ENCODE assay signal across 27 mouse cellular contexts in the genomic region with DNA sequence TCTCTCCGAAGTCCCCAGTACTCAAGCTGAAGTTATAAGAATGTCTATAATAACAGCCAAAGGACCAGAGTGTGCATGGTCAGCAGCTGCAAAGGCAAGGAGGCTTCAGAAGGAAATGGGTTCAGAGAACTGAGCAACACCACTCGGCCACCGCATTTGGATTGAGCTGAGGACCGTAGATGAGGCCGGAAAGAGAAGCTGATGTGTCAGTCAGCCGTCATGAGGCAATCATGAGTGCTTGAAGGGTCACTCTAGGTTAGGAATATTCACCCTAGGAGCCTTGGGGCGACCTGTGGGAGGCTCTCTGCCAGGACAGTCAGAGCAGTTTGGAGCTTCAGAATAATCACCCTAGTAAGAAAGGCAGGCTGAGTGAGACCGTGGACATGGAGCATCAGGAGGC. TPM values are rescaled to one million over a fixed set of nuclear protein-coding genes. Genes with fewer than 3 reads are reported as not detected.
A peak's percentile ranks its signal among the peaks of the same experiment; 100 is the strongest.
DNase-seq lines count a peak whose midpoint lies in the region; ATAC-seq and TF ChIP-seq lines count a peak whose summit lies in the region.
"Had no signal": no experiment of that assay in that cellular context is flagged by ENCODE, and none has a peak within 500 bp of the region (broad histone marks: within the 10 kb centered on the region; RNA-seq: fewer than 3 reads in every experiment).

No protein-coding gene starts in this region.

- no peak overlapping the region for H3K4me2 ChIP-seq in liver, embryonic 15.5 days
- H3K4me2 ChIP-seq: limb, embryonic 12.5 days; lung, embryonic 15.5 days; midbrain, embryonic 13.5 days; neural tube, embryonic 13.5 days had no signal

- DNase-seq in gastrocnemius, adult 2 months: peak; percentile 22
- DNase-seq in gastrocnemius, postnatal 4 days (ENCODE audit: low spot score in 2 of 2): no peak
- no peak for DNase-seq in spleen, adult 2 months (ENCODE audit: low read depth in 1 of 2, low spot score in 2 of 2)
- no peak for DNase-seq in spleen, adult 18-20 months
- DNase-seq in cerebellum, adult 9-11 months: no peak
- no peak for DNase-seq in kidney, postnatal 10 days
- DNase-seq: adrenal gland, postnatal 36 days; cerebellum, postnatal 10 days; embryo, embryonic 11 days; kidney, adult 11 months; lung, postnatal 4 days had no signal

- ATAC-seq in liver, embryonic 15.5 days (ENCODE audit: insufficient read depth): peak; percentile 47
- 0 out of 2 replicates have a peak, but pooled peaks have one; percentile 9 for ATAC-seq in monocyte, adult 5-6 weeks (replicated peaks; ENCODE audit: insufficient number of reproducible peaks, low FRiP score, low TSS enrichment, poor library complexity, severe bottlenecking)
- ATAC-seq: forebrain, embryonic 16.5 days; midbrain, embryonic 13.5 days had no signal

- no peaks in the 10 kb centered on the region for H3K9me3 ChIP-seq in liver, embryonic 15.5 days (replicated peaks)
- H3K9me3 ChIP-seq: lung, embryonic 15.5 days; midbrain, embryonic 13.5 days; neural tube, embryonic 13.5 days had no signal

- 0 out of 2 replicates have a peak overlapping the region, but pooled peaks have one; percentile 31 for H3K27ac ChIP-seq in gastrocnemius, adult 2 months
- H3K27ac ChIP-seq in spleen, adult 2 months (ENCODE audit: insufficient read depth, low read length): peak overlapping the region; percentile 78
- 0 out of 2 replicates have a peak overlapping the region, but pooled peaks have one; percentile 2 for H3K27ac ChIP-seq in liver, embryonic 15.5 days (replicated peaks)
- H3K27ac ChIP-seq: kidney, postnatal 0 days; limb, embryonic 12.5 days; lung, embryonic 15.5 days; midbrain, embryonic 13.5 days; neural tube, embryonic 13.5 days had no signal

- H3K9ac ChIP-seq in liver, embryonic 15.5 days: no peak overlapping the region
- H3K9ac ChIP-seq: limb, embryonic 12.5 days; lung, embryonic 15.5 days; midbrain, embryonic 13.5 days; neural tube, embryonic 13.5 days had no signal

- no peak for TF ChIP-seq POLR2A in spleen, adult 2 months (IDR thresholded peaks at IDR 0.05; ENCODE audit: low read depth, low read length)

- H3K4me3 ChIP-seq in gastrocnemius, adult 2 months: no peak overlapping the region
- no peak overlapping the region for H3K4me3 ChIP-seq in spleen, adult 2 months (ENCODE audit: extremely low read depth, insufficient read depth, insufficient read length)
- H3K4me3 ChIP-seq in liver, embryonic 15.5 days (replicated peaks): no peak overlapping the region
- H3K4me3 ChIP-seq: limb, embryonic 12.5 days; lung, embryonic 15.5 days; midbrain, embryonic 13.5 days; neural tube, embryonic 13.5 days had no signal

- H3K4me1 ChIP-seq in spleen, adult 2 months (ENCODE audit: control insufficient read depth, insufficient read depth, insufficient read length): peaks cover 15% of the 10 kb centered on the region
- peaks cover 12% of the 10 kb centered on the region; the same call in 1 of the 2 replicates for H3K4me1 ChIP-seq in liver, embryonic 15.5 days (replicated peaks)
- H3K4me1 ChIP-seq: limb, embryonic 12.5 days; midbrain, embryonic 13.5 days; neural tube, embryonic 13.5 days had no signal

- no peaks in the 10 kb centered on the region for H3K27me3 ChIP-seq in spleen, adult 2 months (ENCODE audit: control insufficient read depth, insufficient read depth, low read length)
- no peaks in the 10 kb centered on the region for H3K27me3 ChIP-seq in liver, embryonic 15.5 days
- H3K27me3 ChIP-seq: limb, embryonic 12.5 days; lung, embryonic 15.5 days; midbrain, embryonic 13.5 days; neural tube, embryonic 13.5 days had no signal

- H3K36me3 ChIP-seq in spleen, adult 2 months (ENCODE audit: control insufficient read depth, insufficient read depth, low read length): no peaks in the 10 kb centered on the region
- no peaks in the 10 kb centered on the region for H3K36me3 ChIP-seq in liver, embryonic 15.5 days (replicated peaks)
- H3K36me3 ChIP-seq: lung, embryonic 15.5 days; neural tube, embryonic 13.5 days had no signal

- 79% methylated on average over 8 of the region's 8 CpGs for WGBS in spleen, adult 2 months
- WGBS in liver, embryonic 15.5 days (ENCODE audit: insufficient replicate concordance): 68% methylated on average over 8 of the region's 8 CpGs

- no peak for TF ChIP-seq CTCF in gastrocnemius, adult 2 months (IDR thresholded peaks at IDR 0.05)
- no peak for TF ChIP-seq CTCF in spleen, adult 2 months (IDR thresholded peaks at IDR 0.05; ENCODE audit: extremely low read depth, insufficient read depth, insufficient read length, insufficient replicate concordance)

- intact Hi-C loops in gastrocnemius, adult 2 months (cut with DNase I): no loop called here

RNA-seq across cellular contexts. Expression of a gene that starts 55.4 kb away (rescaled TPM):
- not detected for total RNA-seq in gastrocnemius, adult 2 months (2021)
- not detected for total RNA-seq in gastrocnemius, postnatal 4 days (2021)
- polyA plus RNA-seq in spleen, adult 2 months (2012; rRNA removed): not detected in 2 replicates
- not detected in 2 replicates for polyA plus RNA-seq in liver, embryonic 15.5 days (2015; fragmentation: Nextera tagmentation; extraction: Ambion mirVana)
- not detected in 3 replicates for total RNA-seq in monocyte, adult 5-6 weeks (2017)
- total RNA-seq: adrenal gland, postnatal 36 days; ES-E14; gastrocnemius, adult 18-20 months; heart, adult 18-20 months; hematopoietic stem cell, adult 5-6 weeks; layer of hippocampus, adult 8-10 months had no signal
- polyA plus RNA-seq: embryonic facial prominence, embryonic 14.5 days; heart, embryonic 14.5 days; kidney, postnatal 0 days; lung, embryonic 15.5 days; midbrain, embryonic 13.5 days; neural tube, embryonic 13.5 days; stomach, embryonic 14.5 days had no signal

Comparison
In these comparisons a context has a peak if more than half of its experiments do, and no peak if none do; other contexts are left out.
1. H3K27ac ChIP-seq: peak in every context shown above with its lines; median percentile 78 in spleen, adult 2 months; 31 in gastrocnemius, adult 2 months; 2 in liver, embryonic 15.5 days.